Mouse (Mus musculus): ENCODE data around the gene Meis2.

Meis2 gene

DNA sequence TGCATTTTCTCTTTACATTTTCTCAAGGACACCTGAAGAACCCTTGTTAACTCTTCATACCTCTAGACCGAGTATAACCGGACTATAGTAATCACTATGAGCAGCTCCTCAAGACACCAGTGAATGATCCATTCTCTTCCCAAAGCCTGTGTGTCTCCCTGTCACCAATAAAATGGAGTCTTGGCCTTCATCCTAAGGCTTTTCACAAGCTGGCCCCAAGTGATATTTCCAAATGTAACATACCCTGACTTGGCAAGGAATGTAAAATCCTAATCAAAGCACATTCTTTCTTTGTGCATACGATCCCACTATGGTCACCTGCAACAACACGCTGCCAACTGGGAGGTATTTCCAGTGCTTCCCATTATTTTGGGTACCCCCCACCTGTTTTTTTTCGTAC lies 125.8 kb downstream of the Meis2 start:
- no peak for DNase-seq (ENCODE audit: low read depth)

DNA sequence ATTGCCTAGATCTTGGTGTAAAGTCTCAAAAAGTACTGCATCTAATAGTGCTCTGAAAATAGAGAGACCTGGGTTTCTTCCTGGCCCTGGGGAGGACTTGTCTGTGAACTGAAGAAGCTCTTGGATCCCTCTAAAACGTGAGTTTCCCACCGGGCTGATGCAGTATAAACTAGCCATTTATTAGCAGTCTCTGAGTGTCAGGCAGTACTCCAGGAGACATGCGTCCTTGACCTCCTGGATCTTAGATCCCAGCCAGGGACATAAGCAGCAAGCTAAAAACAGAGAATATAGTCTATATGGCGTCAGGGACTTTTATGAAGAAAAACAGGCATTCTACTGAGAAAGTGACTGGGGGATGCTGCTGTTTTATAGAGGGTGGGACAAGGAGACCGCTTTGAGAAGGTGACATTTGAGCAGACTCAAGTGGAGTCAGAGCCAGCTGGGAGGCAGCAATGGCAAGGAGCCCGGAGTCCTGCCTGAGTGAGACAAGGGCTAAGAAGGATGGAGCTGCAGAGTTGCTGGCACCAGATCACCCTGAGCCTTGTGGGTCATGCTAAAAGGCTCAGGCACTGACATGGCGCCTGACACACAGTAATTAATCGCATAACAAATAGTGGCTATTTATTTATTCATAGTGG lies 126.6 kb downstream of the Meis2 start:
- DNase-seq (ENCODE audit: low read depth), result no peak

DNA sequence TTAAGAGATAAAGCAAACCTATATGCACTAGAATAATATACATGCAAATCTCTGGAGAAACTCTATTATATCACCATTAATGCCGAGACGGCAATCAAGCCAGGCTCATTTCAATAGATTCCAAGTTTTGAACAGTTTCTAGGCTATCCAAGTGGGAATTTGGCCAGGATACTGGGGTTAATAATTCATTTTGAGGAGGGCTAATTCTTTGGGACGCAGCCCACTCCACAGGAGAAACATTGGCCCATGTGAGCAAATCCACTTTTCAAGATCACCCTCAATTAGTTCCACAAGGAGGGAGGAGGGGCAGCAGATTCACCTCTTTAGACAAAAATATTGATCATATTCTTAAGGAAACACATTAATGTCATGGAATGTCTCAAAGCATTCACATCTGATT lies 127.3 kb downstream of the Meis2 start:
- DNase-seq (ENCODE audit: low read depth), result no peak

DNA sequence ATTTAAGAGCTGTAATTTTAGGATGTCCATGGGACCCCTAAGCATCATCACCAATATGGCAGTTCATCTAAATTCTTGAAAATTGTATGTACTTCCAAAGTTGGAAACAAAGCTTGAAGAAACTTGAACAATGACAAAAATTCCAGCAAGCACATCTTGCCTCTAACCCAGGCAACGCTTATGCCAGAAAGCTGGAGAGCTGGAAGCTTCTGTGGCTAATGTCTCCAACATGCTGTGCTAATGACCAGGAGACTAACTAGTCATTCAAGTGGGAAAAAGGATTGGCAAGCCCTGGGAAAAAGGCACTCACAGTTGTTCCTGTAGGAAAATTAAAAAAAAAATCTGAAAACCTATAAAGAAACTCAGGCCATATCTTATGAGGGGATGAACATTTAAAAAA lies 127.7 kb downstream of the Meis2 start:
- DNase-seq (ENCODE audit: low read depth), result no peak

DNA sequence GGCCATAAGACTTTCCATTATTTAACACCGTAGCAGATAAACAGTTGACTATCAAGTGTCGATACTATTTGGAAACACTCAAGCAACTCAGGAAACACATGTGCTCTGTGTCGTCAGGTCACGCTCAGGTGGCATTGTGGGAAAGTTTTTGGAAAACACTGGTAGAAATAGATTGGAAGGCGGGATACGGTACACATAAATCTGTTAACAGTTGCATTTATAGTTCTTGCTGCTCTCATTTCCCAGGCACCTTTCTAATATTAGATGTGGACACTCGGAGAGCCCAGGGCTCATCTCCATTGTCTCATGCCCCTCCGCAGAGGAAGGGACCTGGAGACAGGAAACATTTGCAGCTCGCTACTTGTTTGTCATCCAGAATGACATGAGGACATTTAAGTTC lies 128.9 kb downstream of the Meis2 start:
- no peak for DNase-seq (ENCODE audit: low read depth)

DNA sequence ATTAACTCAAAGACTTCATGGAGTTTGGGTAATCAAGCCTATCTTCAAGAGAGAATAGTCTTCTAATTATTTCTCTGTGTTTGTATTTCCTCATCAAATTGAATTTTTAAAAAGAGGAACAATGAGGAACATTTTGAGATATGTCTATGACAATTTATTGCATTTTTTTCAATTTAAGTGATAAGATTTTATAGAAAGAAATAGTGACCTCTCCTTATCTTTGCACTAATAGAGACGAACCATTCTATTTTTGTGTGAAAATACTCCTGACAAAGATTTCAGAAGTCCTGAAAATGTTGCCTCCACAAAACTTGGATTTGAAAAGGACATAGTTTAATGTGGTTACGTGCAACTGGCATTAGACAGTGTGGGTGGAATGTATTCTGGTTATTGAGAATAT lies 131.3 kb downstream of the Meis2 start:
- no peak for DNase-seq (ENCODE audit: low read depth)

DNA sequence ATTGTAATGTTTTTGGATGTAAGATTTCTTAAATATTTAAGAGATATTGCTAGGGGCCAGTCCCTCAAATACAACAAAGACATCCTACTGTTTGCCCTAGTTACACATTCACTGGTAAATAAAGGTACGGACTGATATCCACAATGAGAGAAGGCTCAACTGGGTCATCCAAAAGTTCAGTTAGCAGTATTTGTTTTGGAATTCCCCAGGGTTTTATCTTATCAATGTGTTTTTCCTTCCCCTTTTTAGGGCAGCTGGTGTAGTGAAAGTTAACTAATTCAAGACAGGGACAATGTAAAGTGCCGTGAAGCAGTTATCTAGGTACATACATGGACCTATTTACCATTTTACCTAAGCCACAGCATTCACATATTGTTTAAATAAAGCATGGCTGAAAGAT lies 132.4 kb downstream of the Meis2 start:
- DNase-seq (ENCODE audit: low read depth), result no peak

DNA sequence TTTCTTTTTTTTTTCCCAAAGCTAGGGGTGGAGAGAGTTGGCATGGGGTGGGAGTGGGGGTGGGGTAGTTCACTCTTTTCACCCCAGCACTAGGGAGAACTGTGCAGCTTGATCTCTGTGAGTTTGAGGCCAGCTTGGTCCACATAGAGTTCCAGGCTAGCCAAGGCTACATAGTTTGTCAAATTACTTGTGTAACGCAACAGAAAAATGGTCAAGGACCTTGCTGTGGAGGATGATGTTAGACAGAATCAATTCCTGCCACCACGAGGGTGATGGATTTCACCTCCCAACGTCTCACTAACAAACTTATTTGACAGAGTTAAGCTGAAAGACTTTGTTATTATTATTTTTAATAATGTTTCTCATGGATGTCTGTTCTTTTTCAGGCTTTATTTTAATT lies 139.9 kb downstream of the Meis2 start:
- no peak for DNase-seq (ENCODE audit: low read depth)

DNA sequence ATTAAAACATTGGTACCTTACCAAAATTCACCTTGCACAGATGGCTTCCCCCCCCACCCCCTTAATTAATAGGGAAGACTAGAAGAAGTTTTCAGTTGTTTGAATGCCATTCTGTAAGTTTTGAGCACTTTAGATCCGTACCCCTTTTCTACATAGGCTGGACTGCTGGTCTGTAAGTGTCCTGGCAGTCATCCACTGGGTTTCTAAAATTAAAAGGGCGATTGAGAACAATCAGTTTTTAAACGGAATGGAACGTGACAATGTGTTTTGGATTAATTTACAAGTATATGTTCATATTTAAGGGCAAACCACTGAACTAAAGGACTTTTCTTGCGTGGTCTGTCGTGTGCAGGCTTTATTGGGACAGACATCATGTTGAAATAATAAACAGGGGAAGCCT lies 141.2 kb downstream of the Meis2 start:
- DNase-seq (ENCODE audit: low read depth), result no peak

DNA sequence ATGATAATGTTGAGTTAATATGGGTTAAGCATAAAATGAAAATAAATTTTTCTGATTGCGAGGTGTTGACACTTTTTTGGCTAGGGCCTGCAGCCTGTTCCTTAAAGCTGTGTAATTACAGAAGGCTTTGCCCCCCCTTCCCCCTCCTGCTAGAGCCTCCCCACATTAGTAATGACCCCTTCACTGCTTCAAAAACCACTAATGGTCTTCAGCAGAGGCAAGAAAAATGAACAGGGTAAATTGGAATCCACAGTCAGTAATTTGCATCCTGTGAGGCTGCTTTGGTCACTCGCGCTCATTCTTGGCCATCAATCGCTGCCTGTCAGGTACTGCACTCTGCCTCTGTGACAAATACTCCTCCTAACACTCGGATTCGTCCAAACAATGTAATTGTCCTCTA lies 142.4 kb downstream of the Meis2 start:
- no peak for DNase-seq (ENCODE audit: low read depth)

DNA sequence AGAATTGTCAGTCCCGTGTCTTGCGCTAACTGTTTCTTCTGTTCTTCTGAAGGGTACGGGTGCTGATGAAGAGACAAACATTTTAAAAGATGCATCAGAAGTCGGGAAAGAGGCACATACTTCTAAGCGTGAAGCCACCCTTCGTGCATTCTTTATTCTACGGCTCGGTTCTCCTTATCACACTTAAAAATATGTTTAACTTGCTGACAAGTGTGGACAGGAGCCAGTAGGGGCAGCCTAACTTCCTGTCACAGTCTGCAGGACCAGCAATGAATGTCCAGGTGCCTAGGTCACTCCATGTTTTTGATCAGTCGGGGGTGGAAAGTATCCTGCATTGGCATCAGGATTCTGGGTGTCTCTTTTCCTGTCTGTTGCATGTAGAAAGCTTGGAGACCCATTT lies 144.0 kb downstream of the Meis2 start:
- DNase-seq (ENCODE audit: low read depth), result no peak

DNA sequence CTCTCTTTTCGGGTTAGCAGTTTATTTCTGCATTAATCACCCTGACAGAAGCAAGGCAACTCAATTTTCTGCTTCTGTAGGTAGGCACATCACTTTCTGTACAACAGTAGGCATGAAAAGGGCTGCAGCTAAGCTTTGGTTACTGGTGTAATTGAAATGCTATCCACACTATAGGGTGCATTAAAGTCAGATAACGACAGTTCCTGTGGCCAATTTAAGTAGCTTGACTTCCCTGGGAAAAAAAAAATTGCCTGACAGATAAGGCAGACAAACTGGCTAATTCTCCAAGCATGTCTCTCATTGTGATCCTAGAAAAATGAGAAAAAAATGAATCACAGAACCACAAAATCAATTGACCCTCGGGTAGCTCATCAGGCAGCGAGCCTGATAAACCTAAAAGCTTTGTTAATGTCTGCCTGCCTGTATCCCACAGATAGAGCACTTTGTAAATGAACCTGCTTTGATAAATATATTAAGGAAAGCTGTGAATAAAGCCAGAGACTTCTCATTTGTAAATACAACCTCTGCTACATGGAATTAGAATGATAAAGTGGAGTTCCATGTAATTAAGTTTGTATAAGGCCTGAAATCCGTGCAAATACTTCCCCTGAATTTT lies 145.2 kb downstream of the Meis2 start:
- DNase-seq (ENCODE audit: low read depth), result no peak

DNA sequence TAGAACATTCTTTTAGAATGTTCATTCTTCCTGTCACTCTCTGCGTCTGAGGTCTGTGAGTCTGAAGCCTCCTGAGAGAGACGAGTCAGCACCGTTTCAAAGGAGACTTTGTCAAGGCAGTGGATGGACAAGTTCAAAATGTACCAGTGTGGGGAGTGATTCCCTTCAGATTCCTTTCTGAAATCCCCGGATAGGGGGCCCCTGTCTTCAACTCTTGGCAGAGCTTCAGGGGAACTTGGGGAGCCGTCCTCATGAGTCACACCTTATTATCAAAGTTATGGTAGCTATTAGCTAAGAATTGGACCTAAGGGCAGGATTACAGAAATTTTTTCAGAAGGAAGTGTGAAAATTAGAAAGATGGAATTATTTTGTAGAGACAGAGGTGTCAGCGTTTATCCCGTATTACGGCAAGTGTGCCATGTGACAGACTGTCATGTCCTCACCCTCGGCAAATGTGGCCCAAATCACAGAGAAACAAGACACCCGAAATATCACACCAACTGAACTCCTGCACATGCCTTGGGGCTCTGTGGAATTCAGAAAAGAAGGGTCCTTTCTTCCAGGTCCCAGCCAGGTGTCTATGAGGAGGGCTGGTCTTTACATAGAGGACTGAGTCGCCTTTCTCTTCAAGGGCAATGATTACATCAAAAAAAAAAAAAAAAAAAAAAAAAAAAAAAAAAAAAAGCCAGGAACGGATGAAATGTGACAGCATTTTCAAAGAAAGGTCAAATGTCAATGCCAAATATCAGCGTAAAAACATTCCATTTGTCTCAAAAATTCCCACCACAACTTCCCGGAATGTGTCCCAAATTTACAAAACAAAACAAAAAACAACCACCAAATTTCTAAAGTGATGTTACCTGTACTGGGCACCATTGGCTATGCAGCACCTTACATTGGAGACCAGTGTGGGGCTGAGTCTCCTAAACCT lies 146.2 kb downstream of the Meis2 start:
- DNase-seq (ENCODE audit: low read depth), result no peak

DNA sequence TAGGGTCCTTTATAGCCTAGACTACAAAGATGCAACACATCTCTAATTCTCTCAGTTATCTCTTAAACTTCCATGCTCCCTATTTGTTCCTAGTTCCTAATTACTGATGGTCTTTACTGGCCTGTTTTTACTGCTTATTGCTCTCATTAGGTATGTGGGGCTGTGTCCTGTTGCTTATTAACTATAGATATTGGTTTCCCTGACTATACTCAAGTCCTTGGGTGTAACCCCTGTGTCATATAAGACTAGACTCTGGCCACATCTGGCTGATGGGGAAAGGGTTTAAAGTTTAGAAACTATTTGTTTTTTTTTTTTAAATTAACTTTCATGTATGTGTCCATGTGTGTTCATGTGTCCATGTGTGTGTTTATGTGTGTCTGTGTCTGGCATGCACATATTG lies 147.1 kb downstream of the Meis2 start:
- DNase-seq (ENCODE audit: low read depth), result no peak

DNA sequence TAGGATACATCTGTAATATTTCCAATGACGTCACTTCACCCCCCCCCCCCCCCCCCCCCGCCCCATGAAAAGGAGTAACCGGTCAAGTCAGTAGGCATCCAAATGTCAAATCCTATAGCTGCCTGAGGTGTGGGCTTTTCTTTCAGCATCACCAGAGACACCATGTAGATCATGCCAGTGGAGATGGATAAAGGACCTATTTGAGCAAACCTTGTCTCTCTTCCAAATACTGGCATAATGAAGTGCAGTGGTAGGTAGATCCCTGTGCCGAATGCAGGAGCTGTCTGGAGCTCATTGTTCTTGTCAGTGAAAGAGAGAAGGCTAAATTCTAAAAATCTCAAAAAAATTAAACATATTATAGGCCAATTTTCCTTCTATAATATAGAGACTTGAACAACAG lies 151.1 kb downstream of the Meis2 start:
- no peak for DNase-seq (ENCODE audit: low read depth)

DNA sequence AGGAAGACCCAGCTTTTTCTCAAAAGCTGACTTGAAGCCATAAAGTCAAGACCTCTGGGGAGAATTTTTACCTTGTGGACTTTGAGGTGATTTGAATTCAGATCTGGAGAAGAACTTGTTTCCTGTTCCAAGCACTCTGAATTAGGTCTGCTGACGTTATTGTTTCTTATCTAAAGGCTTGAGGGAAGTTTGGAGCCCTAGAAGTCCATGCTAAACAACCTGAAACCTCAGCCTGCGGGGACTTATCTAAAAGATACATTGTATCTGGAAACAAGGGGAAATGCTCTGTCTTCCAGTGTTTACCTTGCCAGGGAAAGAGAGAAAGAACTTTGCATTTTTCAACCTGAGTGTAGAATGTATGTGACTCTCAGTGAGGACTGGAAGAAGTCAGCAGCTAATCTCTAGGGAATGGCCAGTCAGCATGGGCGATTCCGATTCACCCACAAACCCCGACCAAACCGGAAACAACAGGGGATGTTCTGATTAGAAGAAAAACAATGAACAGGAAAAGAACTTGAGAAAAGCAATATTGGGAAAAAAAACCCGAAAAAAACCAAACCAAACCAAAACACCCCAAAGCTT lies 152.6 kb downstream of the Meis2 start:
- DNase-seq (ENCODE audit: low read depth), result no peak

DNA sequence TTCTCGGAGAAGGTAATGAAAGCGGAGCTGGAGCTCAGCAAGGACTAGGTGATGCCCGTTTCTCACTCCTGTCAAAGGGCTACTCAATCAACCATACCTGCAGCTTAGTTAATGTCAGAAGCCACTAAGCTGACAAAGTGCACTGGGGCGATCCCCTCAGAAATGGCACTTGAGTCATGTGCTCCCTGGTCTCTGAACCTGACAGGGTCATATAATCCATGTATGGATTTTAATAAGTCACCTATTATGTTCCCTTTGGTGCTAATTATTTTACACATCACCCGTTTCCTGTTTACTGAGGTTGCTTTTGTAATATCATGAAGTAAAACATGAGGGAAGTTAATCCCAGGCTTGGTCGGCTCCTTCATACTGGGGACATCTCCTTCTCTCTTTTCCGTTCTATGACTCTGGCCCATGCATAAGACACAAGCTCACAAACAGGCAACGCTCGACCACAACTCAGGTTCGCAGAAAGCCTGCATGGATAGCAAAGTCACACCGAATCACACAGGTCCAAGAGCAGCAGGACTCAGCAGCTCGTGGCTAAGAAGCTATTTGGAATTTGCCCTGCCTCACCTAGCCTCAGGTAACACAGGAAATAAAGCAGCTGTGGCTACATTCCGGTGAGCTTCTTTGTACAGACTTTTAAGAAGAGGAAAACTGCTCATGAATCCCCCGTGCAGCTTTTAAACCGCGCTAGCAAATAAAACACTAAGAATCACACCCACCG lies 153.6 kb downstream of the Meis2 start:
- no peak for DNase-seq (ENCODE audit: low read depth)

DNA sequence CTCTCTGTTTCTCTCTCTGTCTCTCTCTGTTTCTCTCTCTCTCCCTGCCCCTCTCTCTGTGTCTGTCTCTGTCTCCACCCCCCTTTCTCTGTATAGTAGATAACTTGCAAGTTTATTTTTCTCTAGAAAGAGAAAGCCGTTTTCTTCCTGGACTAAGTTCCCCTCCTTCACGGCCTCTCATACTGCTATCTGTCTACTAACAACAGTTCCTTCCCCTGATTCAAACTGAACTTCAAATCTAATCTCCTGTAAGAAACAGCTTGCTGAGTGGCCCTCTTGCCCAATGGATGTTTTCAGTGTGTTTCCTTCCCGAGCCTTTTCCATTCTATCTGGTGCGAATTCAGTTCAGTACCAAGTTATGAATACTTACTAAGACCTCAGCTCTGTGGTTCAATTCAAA lies 155.4 kb downstream of the Meis2 start:
- DNase-seq (ENCODE audit: low read depth), result no peak

DNA sequence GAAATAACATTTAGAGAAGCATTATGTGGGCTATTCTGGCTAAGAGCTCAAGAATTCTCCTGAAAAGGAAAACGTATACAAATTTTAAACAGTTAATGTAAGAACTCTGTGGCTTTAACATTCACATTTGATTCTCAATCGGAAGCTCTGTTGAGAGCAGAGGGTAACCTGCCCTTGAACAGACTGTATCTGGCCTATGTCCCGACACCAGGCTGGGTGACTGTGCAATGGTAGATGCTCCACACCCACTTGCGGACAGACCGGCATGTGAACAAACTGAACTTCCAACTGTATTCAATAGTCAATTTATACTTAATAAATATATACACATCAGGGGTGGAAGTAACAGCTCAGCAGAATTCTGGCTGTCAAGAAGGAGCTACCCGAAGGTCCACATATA lies 164.6 kb downstream of the Meis2 start:
- no peak for DNase-seq (ENCODE audit: low read depth)

DNA sequence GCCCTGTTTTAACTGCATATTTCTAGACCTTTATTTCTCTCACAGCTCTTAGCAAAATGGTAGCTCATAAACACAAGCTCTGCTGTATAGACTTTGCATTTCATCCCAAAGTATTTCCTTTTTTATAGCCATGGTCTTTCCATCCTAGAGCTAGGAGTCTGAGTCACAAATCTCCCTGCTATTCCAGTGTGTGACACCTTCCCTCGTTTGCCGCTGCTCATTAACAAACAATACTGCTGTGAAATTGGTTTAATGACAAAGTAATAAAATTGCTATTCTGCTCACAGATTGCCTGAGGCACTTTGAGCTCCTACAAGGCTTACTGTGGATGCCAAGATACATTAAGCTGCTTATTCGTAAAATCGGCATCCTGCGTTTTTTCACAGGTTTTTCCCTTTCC lies 168.1 kb downstream of the Meis2 start:
- no peak for DNase-seq (ENCODE audit: low read depth)

DNA sequence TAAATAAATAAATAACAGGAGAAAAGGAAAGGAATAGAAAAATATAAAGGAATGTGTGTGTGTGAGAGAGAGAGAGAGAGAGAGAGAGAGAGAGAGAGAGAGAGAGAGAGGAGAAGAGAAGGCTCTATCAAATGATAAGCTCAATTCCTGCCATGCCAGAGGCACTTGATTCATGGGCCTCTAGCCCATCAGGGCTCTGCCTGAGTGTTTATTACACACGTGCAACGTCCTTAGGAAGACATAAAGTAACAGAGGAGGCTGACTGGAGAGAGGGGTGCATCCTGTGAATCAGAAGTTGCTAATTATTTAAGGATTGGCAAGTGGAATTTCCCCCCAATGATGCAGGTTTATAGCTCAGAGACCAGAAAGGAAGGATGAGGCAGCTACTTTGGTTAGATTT lies 168.6 kb downstream of the Meis2 start:
- no peak for DNase-seq (ENCODE audit: low read depth)

DNA sequence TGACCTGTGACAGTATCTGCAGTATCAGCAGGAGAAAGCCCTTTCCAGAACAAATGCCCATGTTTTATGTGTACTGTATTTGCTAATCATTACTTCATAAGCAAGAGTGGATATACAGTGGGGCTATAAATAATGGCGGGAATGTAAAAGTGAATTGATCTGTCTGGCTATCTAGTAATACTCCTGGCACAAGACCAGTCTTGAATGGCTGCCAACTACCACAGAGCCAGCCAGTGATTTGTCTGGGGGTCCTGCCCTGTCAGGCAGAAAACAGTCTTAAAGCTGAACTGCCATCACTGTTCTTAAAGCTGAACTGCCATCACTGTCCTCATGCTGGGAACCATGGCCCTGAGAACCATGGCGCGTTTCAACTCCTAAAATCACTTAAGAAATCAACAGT lies 169.9 kb downstream of the Meis2 start:
- DNase-seq (ENCODE audit: low read depth), result no peak
